Mouse (Mus musculus) limb, embryonic 10.5 days (tissue): Measurements from ENCODE around the gene Epb41l3. TPM values are rescaled to one million over a fixed set of nuclear protein-coding genes. Genes with fewer than 3 reads are reported as not detected.

ENCODE experiments used
- DNase-seq: peaks from one replicate; pipeline ENCODE4 v3.0.0-alpha.2; 2017; ENCODE audit warnings: low spot score
- H3K27ac ChIP-seq: fragments of 300-500 bp; sonication (generic); 2 replicates; pipeline ENCODE4 v1.5.1; 2016; ENCODE audit warnings: mild to moderate bottlenecking
- H3K27me3 ChIP-seq: fragments of 300-500 bp; sonication (generic); 2 replicates; pipeline ENCODE4 v1.6.1; 2016; ENCODE audit warnings: low read depth, mild to moderate bottlenecking; ENCODE audit not compliant: poor library complexity, severe bottlenecking
- H3K36me3 ChIP-seq: fragments of 300-500 bp; sonication (generic); 2 replicates; pipeline ENCODE4 v1.6.1; 2016; ENCODE audit warnings: mild to moderate bottlenecking, moderate library complexity
- H3K4me1 ChIP-seq: fragments of 300-500 bp; sonication (generic); 2 replicates; pipeline ENCODE4 v1.6.1; 2016
- H3K4me3 ChIP-seq: fragments of 300-500 bp; sonication (generic); 2 replicates; pipeline ENCODE4 v1.5.1; 2016; ENCODE audit warnings: mild to moderate bottlenecking, moderate library complexity
- H3K9me3 ChIP-seq: fragments of 300-500 bp; sonication (generic); replicated peaks from 2 replicates; pipeline ENCODE4 v1.6.1; 2016; ENCODE audit warnings: mild to moderate bottlenecking
- WGBS: fragments of 180-500 bp; shearing (Covaris S2); methylation state at CpG from one replicate; pipeline ENCODE4 v1.1.7; 2016; 5-methylcytosine and 5-hydroxymethylcytosine counted together
- polyA plus RNA-seq: library from polyadenylated mRNA; unstranded; fragments of >200 nt; fragmentation: Nextera tagmentation; extraction: Ambion mirVana; gene quantifications from 2 replicates; pipeline ENCODE4 v1.2.1, GENCODE M21; 2016

The Epb41l3 gene
- polyA plus RNA-seq, 1 experiment from 2014 or later, result 58.5 TPM

DNA sequence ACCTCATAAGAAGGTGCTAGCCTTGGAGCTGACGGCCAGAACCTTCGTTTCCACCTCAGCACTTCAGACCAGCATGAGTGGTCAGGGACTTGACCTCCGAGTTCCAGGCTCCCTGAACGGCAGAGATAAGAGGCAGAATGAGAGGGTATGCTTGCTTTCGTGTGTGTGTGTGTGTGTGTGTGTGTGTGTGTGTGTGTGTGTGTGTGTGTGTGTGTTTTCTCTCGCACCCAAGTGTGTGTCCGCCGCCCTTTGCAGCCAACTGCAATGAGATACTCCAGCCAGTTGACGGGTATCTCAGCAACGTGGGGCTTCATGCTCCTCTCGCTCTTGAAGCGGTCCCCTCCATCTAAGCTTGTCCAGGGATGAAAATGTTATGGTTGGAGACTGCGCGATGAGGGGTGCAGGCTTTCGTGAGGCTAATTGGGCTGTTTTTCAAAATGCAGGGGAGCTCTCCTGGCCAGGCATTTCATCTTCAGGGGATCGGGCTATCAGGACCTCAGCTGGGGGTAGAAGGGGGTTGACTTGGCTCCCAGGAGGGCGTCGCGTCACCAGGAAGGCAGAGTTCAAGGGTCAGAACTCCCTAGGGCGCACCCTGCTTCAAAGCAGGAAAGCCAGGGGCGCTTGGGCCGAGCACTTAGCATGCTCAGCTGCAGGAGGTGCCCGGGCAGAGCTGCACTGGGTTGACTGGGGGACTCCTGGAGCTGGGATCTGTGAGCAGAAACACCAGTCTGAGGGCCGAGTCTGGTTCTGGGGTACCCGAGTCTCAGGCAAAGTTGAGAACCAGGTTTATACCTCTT, 1.5 kb downstream of the Epb41l3 start:
- Histone ChIP-seq H3K4me3 (peak overlapping the region; percentile 57), H3K9me3 (no peaks in the 10 kb centered on the region), H3K27me3 (peaks cover 61% of the 10 kb centered on the region), H3K27ac (no peak overlapping the region), H3K4me1 (peaks cover 23% of the 10 kb centered on the region), H3K36me3 (no peaks in the 10 kb centered on the region)
- WGBS, result 2% methylated on average over 25 of the region's 25 CpGs
- peak; percentile 32 for DNase-seq

DNA sequence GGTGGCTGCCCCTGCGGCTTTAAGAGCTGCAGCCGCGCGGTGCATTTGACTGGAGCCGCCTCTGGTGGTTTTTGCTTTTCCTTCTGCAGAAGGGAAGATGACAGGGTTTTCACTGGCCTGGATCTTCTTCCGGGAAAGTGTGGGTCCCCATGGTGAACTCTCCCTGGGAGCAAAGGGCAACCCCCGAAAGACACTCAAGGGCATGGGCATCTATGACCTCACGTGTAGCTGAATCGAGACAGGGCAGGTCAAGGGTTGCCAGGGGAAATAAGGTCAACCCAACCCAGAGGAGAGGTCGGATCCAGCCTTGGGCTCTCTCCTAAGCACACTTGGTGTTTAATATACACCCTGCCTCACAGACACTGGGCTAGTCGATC, 2.0 kb downstream of the Epb41l3 start:
- Histone ChIP-seq H3K4me1 (peaks cover 23% of the 10 kb centered on the region), H3K4me3 (no peak overlapping the region), H3K27ac (no peak overlapping the region), H3K27me3 (peaks cover 61% of the 10 kb centered on the region), H3K36me3 (no peaks in the 10 kb centered on the region), H3K9me3 (no peaks in the 10 kb centered on the region)
- DNase-seq, result peak; percentile 33
- 8% methylated on average over 11 of the region's 11 CpGs for WGBS

DNA sequence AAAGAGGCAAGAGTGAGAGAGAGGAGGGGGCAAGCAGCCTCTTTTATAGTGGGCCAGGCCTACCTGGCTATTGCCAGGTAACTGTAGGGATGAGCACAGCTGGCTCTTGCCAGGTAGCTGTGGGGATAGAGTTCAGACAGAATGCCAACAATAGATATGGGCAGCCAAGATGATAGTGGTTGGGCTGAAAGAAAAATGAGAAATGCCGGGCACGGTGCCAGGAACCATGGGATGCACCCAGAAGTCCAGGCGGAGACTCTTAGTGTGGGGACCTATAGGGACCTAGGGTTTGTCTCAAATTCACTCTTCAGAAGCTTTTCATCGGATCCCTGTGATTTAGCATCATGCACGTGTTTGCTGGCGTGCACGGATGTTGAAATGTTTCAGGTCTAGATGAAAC, 6.8 kb downstream of the Epb41l3 start:
- H3K4me3 ChIP-seq, result no peak overlapping the region
- peaks cover 22% of the 10 kb centered on the region for H3K27me3 ChIP-seq

DNA sequence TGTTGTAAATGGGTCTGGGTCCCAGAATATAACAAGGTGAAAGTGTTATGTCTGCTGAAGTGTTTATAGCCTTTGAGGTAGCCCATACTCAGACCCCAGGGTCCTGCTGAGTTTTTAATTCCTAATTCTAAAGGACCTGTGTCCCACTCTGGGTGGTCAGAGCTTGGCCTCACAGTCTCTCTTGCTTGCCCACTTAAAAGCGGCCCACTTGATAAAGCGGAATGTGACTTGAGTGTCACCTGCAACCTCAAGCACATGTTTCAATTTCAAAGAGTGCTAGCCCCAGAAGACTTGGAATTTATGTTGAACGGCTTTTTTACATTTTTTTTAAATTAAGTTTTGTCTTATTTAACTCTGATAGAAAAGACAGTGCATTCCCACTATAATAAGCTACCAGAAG, 16.1 kb downstream of the Epb41l3 start:
- no peaks in the 10 kb centered on the region for H3K9me3 ChIP-seq
- no peak overlapping the region for H3K27ac ChIP-seq
- DNase-seq, result no peak
- H3K4me1 ChIP-seq, result peaks cover 4% of the 10 kb centered on the region; the same call in 1 of the 2 replicates
- 88% methylated on average over 3 of the region's 3 CpGs for WGBS
- no peak overlapping the region for H3K4me3 ChIP-seq
- no peaks in the 10 kb centered on the region for H3K27me3 ChIP-seq
- no peaks in the 10 kb centered on the region for H3K36me3 ChIP-seq

More for the DNA sequence above, 6.8 kb downstream of the Epb41l3 start:
- no peaks in the 10 kb centered on the region for H3K36me3 ChIP-seq
- no peak overlapping the region for H3K27ac ChIP-seq
- peaks cover 1% of the 10 kb centered on the region for H3K4me1 ChIP-seq
- no peak for DNase-seq
- H3K9me3 ChIP-seq, result no peaks in the 10 kb centered on the region
- 94% methylated on average over 7 of the region's 7 CpGs for WGBS

DNA sequence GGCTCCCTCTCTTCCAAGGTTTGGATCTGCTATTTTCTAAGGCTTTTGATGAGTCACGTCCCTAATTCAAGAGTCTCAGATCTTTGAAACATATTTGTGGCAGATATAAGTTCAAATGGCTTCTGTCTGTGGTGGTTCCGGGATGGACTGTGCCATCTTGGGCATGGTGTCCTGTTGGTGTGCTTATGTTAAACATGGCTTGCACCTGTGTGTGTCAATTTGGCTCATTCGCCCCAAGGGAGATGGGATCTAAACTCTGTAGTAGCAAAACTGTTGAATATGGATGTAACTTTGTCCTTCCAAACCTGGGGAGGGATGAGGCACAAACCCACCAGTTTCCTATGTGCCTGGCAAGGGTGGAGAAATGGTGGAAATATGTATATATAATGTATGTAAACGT, 21.6 kb downstream of the Epb41l3 start:
- DNase-seq, result no peak
- Histone ChIP-seq H3K36me3 (no peaks in the 10 kb centered on the region), H3K27me3 (no peaks in the 10 kb centered on the region), H3K4me1 (peaks cover 4% of the 10 kb centered on the region; the same call in 1 of the 2 replicates), H3K9me3 (no peaks in the 10 kb centered on the region), H3K27ac (no peak overlapping the region), H3K4me3 (no peak overlapping the region)
- WGBS, result 90% methylated on average over 4 of the region's 4 CpGs

GRCm38 (mm10) chr17:69097955-69098354, 22.5 kb downstream of the Epb41l3 start:
- Histone ChIP-seq H3K9me3 (no peaks in the 10 kb centered on the region), H3K27ac (no peak overlapping the region), H3K36me3 (no peaks in the 10 kb centered on the region), H3K27me3 (no peaks in the 10 kb centered on the region), H3K4me3 (no peak overlapping the region), H3K4me1 (no peaks in the 10 kb centered on the region)
- DNase-seq, result no peak
- 46% methylated on average over 7 of the region's 7 CpGs for WGBS

DNA sequence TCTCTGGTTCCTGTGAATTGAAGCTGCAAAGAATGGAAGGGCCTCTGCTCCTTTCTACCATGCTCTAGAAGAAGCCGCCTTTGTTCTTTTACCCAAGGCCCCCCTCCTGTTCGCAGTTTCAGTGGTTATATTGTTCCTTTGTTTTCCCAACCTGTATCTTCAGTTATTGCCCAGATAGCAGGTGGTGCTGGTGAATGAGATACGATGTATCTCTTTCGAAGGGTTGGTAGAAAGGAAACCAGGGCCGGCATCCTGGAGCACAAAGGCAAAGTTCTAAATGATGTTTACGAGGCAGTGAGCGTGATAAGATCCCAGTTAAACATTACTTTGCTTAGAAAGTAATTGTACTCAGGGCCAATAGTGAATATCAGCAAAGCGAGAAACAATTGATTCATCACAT, 27.8 kb downstream of the Epb41l3 start:
- DNase-seq, result no peak
- H3K9me3 ChIP-seq, result no peaks in the 10 kb centered on the region
- WGBS, result 84% methylated on average over 8 of the region's 8 CpGs
- H3K4me1 ChIP-seq, result no peaks in the 10 kb centered on the region
- H3K4me3 ChIP-seq, result no peak overlapping the region
- no peaks in the 10 kb centered on the region for H3K27me3 ChIP-seq
- H3K36me3 ChIP-seq, result no peaks in the 10 kb centered on the region
- no peak overlapping the region for H3K27ac ChIP-seq

DNA sequence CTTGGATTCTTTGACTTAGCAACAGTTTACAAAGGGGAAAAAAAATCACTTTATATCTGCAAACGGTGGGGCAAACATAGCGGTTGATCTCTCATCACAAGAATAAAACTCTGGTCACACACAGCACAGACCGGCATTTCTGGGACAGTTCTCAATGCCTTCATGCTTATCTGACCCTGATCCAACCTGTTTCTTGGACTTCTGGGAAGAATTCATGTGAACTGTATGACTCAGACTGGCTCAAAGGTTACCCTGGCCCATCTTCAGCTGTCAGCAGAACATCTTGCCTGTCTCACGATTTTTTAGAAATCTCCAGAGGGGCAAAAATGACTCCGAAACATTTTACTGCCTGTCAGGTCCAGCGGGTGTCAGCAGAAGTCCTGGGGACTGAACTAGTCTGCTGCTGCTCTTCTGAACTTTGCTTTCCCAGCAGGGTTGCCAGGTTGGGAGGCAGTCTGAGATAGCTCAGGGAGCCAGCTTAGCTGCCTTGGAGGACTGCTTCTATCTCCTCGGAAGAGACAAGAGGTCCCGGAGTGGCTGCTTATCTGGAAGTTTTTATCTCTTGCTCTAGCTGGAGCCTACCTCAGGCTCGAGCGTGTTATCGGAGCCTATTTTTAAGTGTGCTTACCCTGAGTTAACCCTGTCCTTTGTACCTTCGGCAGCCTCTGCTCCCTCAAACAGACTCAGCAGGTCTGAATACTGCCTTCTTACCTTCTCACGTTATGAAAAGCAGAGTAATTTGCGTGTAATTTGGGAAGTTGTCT, 29.7 kb downstream of the Epb41l3 start:
- WGBS, result 66% methylated on average over 14 of the region's 14 CpGs
- H3K27ac ChIP-seq, result no peak overlapping the region
- DNase-seq, result no peak
- no peaks in the 10 kb centered on the region for H3K27me3 ChIP-seq
- no peak overlapping the region for H3K4me3 ChIP-seq
- H3K36me3 ChIP-seq, result no peaks in the 10 kb centered on the region
- no peaks in the 10 kb centered on the region for H3K4me1 ChIP-seq
- no peaks in the 10 kb centered on the region for H3K9me3 ChIP-seq

DNA sequence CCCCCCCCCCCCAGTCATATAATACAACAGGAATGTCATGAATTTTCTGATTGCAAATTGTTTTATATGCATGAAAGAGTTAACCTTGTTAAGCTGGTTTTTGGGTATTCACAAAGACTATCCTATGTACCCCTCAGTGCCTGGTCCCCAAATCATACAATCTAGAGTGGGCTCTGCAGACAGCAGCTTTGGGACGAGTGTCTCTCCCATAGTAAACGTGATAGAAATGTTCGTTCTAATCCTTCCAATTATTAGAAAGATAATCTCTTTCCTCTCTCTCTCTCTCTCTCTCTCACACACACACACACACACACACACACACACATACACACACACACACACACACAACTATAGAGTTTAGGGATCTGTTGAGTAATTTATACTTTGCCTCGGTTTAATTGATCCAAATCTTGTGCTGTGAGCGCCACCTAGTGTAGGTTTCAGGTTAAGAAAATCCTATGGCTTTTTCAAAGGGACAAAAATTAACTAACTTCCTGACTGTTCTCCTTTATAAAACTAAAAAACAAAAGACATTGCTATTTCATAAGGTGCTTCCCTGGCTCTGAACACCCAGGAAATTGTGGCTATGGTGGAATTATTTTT, 30.4 kb downstream of the Epb41l3 start:
- H3K27me3 ChIP-seq, result no peaks in the 10 kb centered on the region
- no peak overlapping the region for H3K4me3 ChIP-seq
- no peak overlapping the region for H3K27ac ChIP-seq
- no peaks in the 10 kb centered on the region for H3K4me1 ChIP-seq
- no peaks in the 10 kb centered on the region for H3K9me3 ChIP-seq
- no peaks in the 10 kb centered on the region for H3K36me3 ChIP-seq
- peak; percentile 46 for DNase-seq
- 39% methylated on average over 5 of the region's 5 CpGs for WGBS

GRCm38 (mm10) chr17:69109216-69109615, 33.7 kb downstream of the Epb41l3 start:
- Histone ChIP-seq H3K9me3 (no peaks in the 10 kb centered on the region), H3K27ac (no peak overlapping the region), H3K4me1 (no peaks in the 10 kb centered on the region), H3K36me3 (no peaks in the 10 kb centered on the region), H3K4me3 (no peak overlapping the region), H3K27me3 (no peaks in the 10 kb centered on the region)
- no peak for DNase-seq
- WGBS, result 64% methylated on average over 6 of the region's 6 CpGs

DNA sequence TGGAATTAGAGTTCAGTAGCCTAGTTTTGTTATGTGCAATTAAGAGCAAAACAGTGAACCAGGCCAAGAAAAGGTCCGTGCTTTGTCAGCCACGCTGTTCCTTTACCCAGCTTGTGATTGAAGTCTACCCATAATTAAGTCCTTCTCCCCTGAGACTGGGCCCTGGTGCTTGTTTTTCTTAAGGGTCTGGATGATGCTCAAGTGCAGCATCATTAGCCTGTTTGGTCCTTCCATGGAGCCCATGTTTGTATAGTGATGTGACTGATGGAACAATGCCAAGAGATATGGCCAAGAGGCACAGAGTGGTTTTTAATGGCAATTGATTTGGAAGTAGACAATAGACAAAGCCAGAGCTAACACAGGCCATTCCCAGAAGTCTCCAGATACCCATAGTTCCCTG, 36.7 kb downstream of the Epb41l3 start:
- no peaks in the 10 kb centered on the region for H3K9me3 ChIP-seq
- H3K27me3 ChIP-seq, result no peaks in the 10 kb centered on the region
- no peak for DNase-seq
- no peaks in the 10 kb centered on the region for H3K36me3 ChIP-seq
- H3K4me3 ChIP-seq, result no peak overlapping the region
- 87% methylated on average over 2 of the region's 2 CpGs for WGBS
- no peak overlapping the region for H3K27ac ChIP-seq
- H3K4me1 ChIP-seq, result no peaks in the 10 kb centered on the region

GRCm38 (mm10) chr17:69119183-69119582, 43.7 kb downstream of the Epb41l3 start:
- 92% methylated on average over 8 of the region's 8 CpGs for WGBS
- peaks cover 21% of the 10 kb centered on the region for H3K27me3 ChIP-seq
- H3K4me1 ChIP-seq, result peaks cover 22% of the 10 kb centered on the region
- no peak overlapping the region for H3K27ac ChIP-seq
- no peak for DNase-seq
- H3K36me3 ChIP-seq, result no peaks in the 10 kb centered on the region
- no peak overlapping the region for H3K4me3 ChIP-seq
- H3K9me3 ChIP-seq, result no peaks in the 10 kb centered on the region
